Mouse (Mus musculus) stomach, postnatal 0 days (tissue): ENCODE measurements around the gene Sept5. TPM values are rescaled to one million over a fixed set of nuclear protein-coding genes. Genes with fewer than 3 reads are reported as not detected.
A peak's percentile ranks its signal among the peaks of the same experiment; 100 is the strongest.

Experiments used
- ATAC-seq: fragments of 200-750 bp; cut with Nextera tagmentation; 2 replicates; pipeline ENCODE4 v1.8.0; 2017; ENCODE audit not compliant: low FRiP score, low TSS enrichment
- DNase-seq: peaks from one replicate; pipeline ENCODE4 v3.0.0-alpha.2; 2016; ENCODE audit warnings: low spot score
- H3K27ac ChIP-seq: fragments of 300-500 bp; sonication (generic); replicated peaks from 2 replicates; pipeline ENCODE4 v1.5.1; 2014; ENCODE audit warnings: mild to moderate bottlenecking, control low read depth
- H3K27me3 ChIP-seq: fragments of 300-500 bp; sonication (generic); 2 replicates; pipeline ENCODE4 v1.6.1; 2014; ENCODE audit warnings: low read length; ENCODE audit not compliant: control insufficient read depth, insufficient read depth
- H3K36me3 ChIP-seq: fragments of 300-500 bp; sonication (generic); 2 replicates; pipeline ENCODE4 v1.6.1; 2014; ENCODE audit warnings: low read length, mixed read lengths; ENCODE audit not compliant: control insufficient read depth, insufficient read depth
- H3K4me1 ChIP-seq: fragments of 300-500 bp; sonication (generic); replicated peaks from 2 replicates; pipeline ENCODE4 v1.6.1; 2014; ENCODE audit warnings: antibody characterized with exemption; ENCODE audit not compliant: control insufficient read depth, insufficient read depth
- H3K4me2 ChIP-seq: fragments of 300-500 bp; sonication (generic); replicated peaks from 2 replicates; pipeline ENCODE4 v1.6.1; 2014; ENCODE audit warnings: low read depth, mild to moderate bottlenecking, control low read depth, moderate library complexity
- H3K4me3 ChIP-seq: fragments of 300-500 bp; sonication (generic); 2 replicates; pipeline ENCODE4 v1.5.1; 2014; ENCODE audit warnings: low read depth, low read length, control low read depth
- H3K9ac ChIP-seq: fragments of 300-500 bp; sonication (generic); 2 replicates; pipeline ENCODE4 v1.6.1; 2014; ENCODE audit warnings: mild to moderate bottlenecking, low read length, control low read depth, mixed read lengths
- H3K9me3 ChIP-seq: fragments of 300-500 bp; sonication (generic); 2 replicates; pipeline ENCODE4 v1.6.1; 2016; ENCODE audit warnings: low read length; ENCODE audit not compliant: control insufficient read depth
- CTCF ChIP-seq: IDR thresholded peaks from 2 replicates; pipeline ENCODE4 v1.5.1; 2016; ENCODE audit warnings: antibody characterized with exemption, low read depth, mild to moderate bottlenecking, moderate library complexity
- EP300 ChIP-seq: optimal IDR thresholded peaks from 2 replicates; pipeline ENCODE3; 2016; ENCODE audit warnings: antibody characterized with exemption
- WGBS: fragments of 180-500 bp; shearing (Covaris S2); extraction: QIAGEN DNeasy Blood & Tissue Kit; methylation state at CpG from one replicate; pipeline ENCODE4 v1.1.7; 2014; 5-methylcytosine and 5-hydroxymethylcytosine counted together
- polyA plus RNA-seq: library from polyadenylated mRNA; unstranded; fragments of >200 nt; fragmentation: Nextera tagmentation; extraction: Ambion mirVana; gene quantifications from 2 replicates; pipeline ENCODE4 v1.2.1, GENCODE M21; 2015

Sept5 gene
- polyA plus RNA-seq, 1 experiment from 2014 or later: 38.0 TPM

DNA sequence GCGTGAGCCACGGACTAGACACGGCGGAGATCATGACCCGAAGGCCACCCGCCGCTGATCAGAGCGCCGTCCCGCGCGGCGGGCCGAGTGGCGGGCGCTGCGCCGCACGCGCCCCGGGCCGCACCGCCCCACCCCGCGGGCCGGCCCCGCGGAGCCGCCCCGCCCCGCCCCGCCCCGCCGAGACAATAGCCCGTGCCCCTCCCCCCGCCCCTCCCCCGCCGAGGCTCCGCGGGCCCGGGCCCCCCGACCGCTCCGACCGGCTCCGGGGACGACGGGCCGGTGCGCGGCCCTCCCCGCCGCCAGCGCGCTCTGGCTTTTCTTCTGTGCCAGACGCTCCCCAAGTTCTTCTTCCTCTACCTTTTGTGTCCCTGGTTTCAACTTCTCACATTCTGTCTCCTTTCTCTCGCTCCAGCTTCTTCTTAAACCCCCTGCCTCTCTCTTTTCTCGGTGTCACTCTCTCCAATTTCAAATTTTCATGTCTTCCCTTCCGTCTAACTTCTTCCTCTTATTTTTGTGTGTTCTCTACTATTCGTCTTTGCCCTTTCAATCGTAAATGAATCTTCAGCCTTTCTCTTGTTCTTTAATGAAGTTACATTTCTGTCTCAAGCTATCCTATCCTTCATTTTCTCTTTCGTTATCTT, 42.7 kb downstream of the Sept5 start:
- TF ChIP-seq CTCF: no peak
- TF ChIP-seq EP300: no peak
- Histone ChIP-seq H3K4me1 (peaks cover 10% of the 10 kb centered on the region), H3K36me3 (no peaks in the 10 kb centered on the region), H3K4me2 (peak overlapping the region; percentile 64), H3K27ac (no peak overlapping the region), H3K27me3 (peaks cover 59% of the 10 kb centered on the region), H3K9me3 (no peaks in the 10 kb centered on the region), H3K9ac (0 out of 2 replicates have a peak overlapping the region, but pooled peaks have one; percentile 45), H3K4me3 (peak overlapping the region; percentile 44)
- ATAC-seq (no peak), DNase-seq (no peak)
- 6% methylated on average over 27 of the region's 62 CpGs for WGBS

DNA sequence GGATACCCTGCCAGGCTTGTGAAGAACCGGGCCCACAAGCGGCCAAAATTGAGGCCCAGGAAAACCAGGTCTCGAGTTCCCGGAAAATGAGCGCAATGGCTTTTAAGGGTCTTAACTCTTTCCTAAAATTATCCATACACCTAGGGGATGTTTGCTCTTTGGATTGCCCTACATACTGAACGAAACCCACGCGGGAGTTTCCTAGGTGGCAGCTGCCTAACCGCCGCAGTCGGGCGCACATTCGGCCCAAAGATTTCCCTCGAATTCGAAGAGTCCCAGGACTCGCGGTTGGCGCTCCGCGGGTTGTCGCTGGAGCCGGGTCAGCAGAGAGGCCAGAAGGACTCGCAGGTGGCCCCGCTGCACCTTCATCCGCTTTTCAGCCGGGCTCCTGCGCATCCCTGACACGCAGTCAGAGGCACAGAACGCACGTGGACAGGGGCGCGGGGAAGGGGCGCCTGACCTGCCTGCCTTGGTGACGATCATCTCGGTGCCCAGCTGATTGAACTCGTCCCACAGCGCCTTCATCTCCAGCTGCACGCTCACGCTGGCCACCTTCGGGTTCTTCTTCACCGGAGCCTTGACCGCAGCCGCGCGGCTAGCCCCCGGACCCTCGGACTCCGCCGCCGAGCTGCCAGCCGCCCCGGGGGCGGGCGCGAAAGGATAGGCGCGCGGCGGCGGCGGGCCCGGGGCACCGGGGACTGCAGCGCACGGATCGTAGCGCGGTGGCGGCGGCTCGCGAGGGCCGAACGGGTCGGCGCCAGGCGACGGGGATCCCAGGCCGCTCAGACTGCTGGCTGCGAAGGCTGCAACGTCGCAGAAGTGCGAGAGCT, 43.5 kb downstream of the Sept5 start:
- TF ChIP-seq CTCF (no peak), EP300 (no peak)
- no peak for DNase-seq
- no peak for ATAC-seq
- Histone ChIP-seq H3K9me3 (no peaks in the 10 kb centered on the region), H3K4me3 (peak overlapping the region; percentile 44), H3K27ac (no peak overlapping the region), H3K9ac (0 out of 2 replicates have a peak overlapping the region, but pooled peaks have one; percentile 45), H3K27me3 (peaks cover 63% of the 10 kb centered on the region), H3K36me3 (no peaks in the 10 kb centered on the region), H3K4me2 (peak overlapping the region; percentile 64), H3K4me1 (peaks cover 6% of the 10 kb centered on the region)
- 11% methylated on average over 71 of the region's 83 CpGs for WGBS

DNA sequence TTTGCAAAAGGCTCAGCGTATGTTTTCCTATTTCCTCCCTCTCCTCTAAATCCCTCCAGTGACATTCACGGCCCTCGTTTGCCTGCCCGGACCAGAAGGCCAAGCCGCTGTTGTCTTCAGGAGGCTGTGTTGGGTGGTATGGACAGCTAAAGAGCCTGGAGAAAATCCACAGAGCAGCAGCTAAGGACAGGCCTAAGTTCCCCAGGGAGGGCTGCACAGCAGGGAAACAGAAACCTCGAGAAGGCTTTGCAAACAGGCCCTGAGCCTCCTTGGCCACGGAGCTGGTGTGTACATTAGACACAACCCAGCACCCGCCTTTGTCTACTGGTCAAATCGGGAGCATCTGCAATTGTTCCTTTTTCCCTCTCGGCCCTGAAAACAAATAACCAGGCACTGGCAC, 44.1 kb downstream of the Sept5 start:
- no peak overlapping the region for H3K9ac ChIP-seq
- peaks cover 60% of the 10 kb centered on the region for H3K27me3 ChIP-seq
- ATAC-seq: no peak
- no peak overlapping the region for H3K27ac ChIP-seq
- WGBS: 54% methylated on average over 10 of the region's 10 CpGs
- DNase-seq: no peak
- peak overlapping the region; percentile 44; the same call in 1 of the 2 replicates for H3K4me3 ChIP-seq
- TF ChIP-seq EP300 (no peak), CTCF (no peak)
- peak overlapping the region; percentile 64; the same call in 1 of the 2 replicates for H3K4me2 ChIP-seq
- H3K36me3 ChIP-seq: no peaks in the 10 kb centered on the region
- H3K4me1 ChIP-seq: peaks cover 5% of the 10 kb centered on the region
- no peaks in the 10 kb centered on the region for H3K9me3 ChIP-seq

DNA sequence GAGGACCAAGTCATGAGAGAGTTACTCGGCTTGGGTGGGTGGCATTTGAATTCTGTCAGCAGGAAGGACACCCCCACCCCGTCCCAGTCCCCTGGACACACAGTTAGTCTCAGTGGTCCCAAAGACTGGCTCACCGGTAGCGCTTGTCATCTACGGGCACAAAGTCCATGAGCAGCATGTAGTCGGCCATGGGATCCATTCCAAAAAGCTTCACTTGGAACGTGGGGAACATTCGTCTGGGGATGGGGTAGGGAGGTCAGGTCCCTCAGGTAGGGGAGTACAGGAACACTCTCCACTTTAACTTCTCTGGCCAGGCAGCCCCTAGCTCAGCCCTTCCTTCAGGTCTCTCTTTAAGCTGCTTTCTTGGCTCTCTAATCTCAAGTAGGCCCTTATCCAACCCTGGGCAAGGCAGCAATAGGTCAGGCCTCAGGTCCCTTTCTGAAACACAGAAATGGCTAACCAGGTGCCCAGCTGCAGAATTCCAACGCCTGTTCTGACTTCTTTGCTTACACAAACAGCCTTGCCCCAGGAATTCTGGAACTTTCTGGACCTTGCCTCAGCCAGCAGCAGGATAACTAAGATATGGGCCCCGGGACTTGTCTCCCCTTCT, 44.7 kb downstream of the Sept5 start:
- no peak overlapping the region for H3K27ac ChIP-seq
- no peaks in the 10 kb centered on the region for H3K9me3 ChIP-seq
- 76% methylated on average over 10 of the region's 10 CpGs for WGBS
- H3K4me1 ChIP-seq: peaks cover 5% of the 10 kb centered on the region
- H3K4me3 ChIP-seq: no peak overlapping the region
- H3K27me3 ChIP-seq: peaks cover 57% of the 10 kb centered on the region
- no peaks in the 10 kb centered on the region for H3K36me3 ChIP-seq
- no peak for TF ChIP-seq EP300
- TF ChIP-seq CTCF: no peak
- DNase-seq: no peak
- no peak overlapping the region for H3K9ac ChIP-seq
- H3K4me2 ChIP-seq: no peak overlapping the region
- no peak for ATAC-seq

DNA sequence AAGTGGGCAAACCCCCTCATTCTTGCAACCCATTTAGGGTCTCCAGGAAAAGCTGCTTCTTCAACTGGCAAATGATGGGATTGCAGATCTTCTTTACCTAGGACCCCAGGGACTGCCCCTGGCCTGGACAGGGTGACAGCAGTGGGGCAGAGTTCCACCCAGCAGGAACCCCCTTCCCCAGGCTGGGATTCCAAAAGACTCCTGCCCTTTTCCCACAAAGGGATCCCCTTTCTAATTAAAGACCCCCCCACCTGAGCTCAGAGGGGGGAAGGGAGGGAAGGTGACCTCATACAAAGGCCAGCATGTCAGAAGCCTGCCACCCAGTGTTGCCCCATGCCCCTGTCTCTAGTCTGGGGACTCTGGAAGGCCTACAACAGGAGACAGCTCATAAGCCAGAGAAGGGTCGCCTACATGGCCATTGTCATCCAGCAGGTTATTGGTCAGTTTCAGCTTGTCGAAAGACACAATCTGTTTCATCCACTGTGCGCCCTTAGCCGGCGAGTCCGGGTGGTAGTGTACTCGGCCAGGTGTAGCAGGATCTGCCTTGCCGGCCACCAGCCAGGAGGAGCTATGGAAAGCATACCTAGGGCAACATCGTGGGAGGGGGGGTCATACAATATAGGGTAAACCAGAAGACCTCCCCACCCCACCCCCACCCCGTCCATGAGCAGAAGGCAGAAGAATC, 45.9 kb downstream of the Sept5 start:
- Histone ChIP-seq H3K4me3 (no peak overlapping the region), H3K9me3 (no peaks in the 10 kb centered on the region), H3K4me2 (no peak overlapping the region), H3K9ac (no peak overlapping the region), H3K27me3 (peaks cover 50% of the 10 kb centered on the region), H3K4me1 (peaks cover 5% of the 10 kb centered on the region), H3K36me3 (no peaks in the 10 kb centered on the region), H3K27ac (no peak overlapping the region)
- ATAC-seq (no peak), DNase-seq (no peak)
- WGBS: 68% methylated on average over 10 of the region's 10 CpGs
- TF ChIP-seq EP300 (no peak), CTCF (no peak)
